Mouse (Mus musculus) MEL (cell line): ENCODE results near the gene Gdf1. TPM values are rescaled to one million over a fixed set of nuclear protein-coding genes. Genes with fewer than 3 reads are reported as not detected.

Source experiments
- DNase-seq: peaks from one replicate; pipeline ENCODE4 v3.0.0; 2011; ENCODE audit warnings: low read depth, low spot score
- H3K27ac ChIP-seq: 2 replicates; pipeline ENCODE4 v1.5.1; 2012; ENCODE audit warnings: low read depth, mild to moderate bottlenecking, control low read depth, low read length, moderate library complexity; ENCODE audit not compliant: control insufficient read depth
- H3K27me3 ChIP-seq, 2 experiments: fragments of 150-350 bp in 1 of 2; sonication (generic) in 1 of 2; 2 replicates each; pipeline ENCODE4 v1.6.1; 2012; ENCODE audit warnings: low read length in 2 of 2, mild to moderate bottlenecking in 2 of 2, improper control_type of control experiment in 1 of 2, moderate library complexity in 1 of 2; ENCODE audit not compliant: insufficient read depth in 2 of 2, control insufficient read depth in 1 of 2
- H3K36me3 ChIP-seq, 2 experiments: 2 replicates each; pipeline ENCODE4 v1.6.1; 2012 to 2014; ENCODE audit warnings: low read length in 2 of 2, improper control_type of control experiment in 1 of 2, inconsistent platforms in 1 of 2, mild to moderate bottlenecking in 1 of 2; ENCODE audit not compliant: insufficient read depth in 2 of 2, control insufficient read depth in 1 of 2
- H3K4me1 ChIP-seq, 2 experiments: fragments of 150-350 bp in 1 of 2; sonication (generic) in 1 of 2; 2 replicates each; pipeline ENCODE4 v1.6.1; 2012; ENCODE audit warnings: low read length in 2 of 2, improper control_type of control experiment in 1 of 2, mild to moderate bottlenecking in 1 of 2; ENCODE audit not compliant: insufficient read depth in 2 of 2, control insufficient read depth in 1 of 2
- H3K4me3 ChIP-seq, 2 experiments: fragments of 150-350 bp in 1 of 2; sonication (generic) in 1 of 2; 2 replicates each; pipeline ENCODE4 v1.5.1; 2012; ENCODE audit warnings: low read depth in 2 of 2, low read length in 2 of 2, mild to moderate bottlenecking in 2 of 2, moderate library complexity in 2 of 2, control low read depth in 1 of 2, improper control_type of control experiment in 1 of 2; ENCODE audit not compliant: control insufficient read depth in 1 of 2, insufficient read depth in 1 of 2
- H3K79me2 ChIP-seq: 2 replicates; pipeline ENCODE4 v1.6.1; 2012; ENCODE audit warnings: mild to moderate bottlenecking, low read length, moderate library complexity; ENCODE audit not compliant: control insufficient read depth, poor library complexity, insufficient read depth
- H3K9ac ChIP-seq: 2 replicates; pipeline ENCODE4 v1.6.1; 2012; ENCODE audit warnings: low read depth, mild to moderate bottlenecking, control low read depth, low read length, moderate library complexity; ENCODE audit not compliant: control insufficient read depth, poor library complexity, severe bottlenecking
- H3K9me3 ChIP-seq: fragments of 150-350 bp; sonication (generic); replicated peaks from 2 replicates; pipeline ENCODE4 v1.6.1; 2012; ENCODE audit warnings: mild to moderate bottlenecking, low read length, improper control_type of control experiment, moderate library complexity; ENCODE audit not compliant: insufficient read depth
- BHLHE40 ChIP-seq: IDR thresholded peaks from 2 replicates; pipeline ENCODE4 v1.6.1; 2012; ENCODE audit warnings: low read depth, mild to moderate bottlenecking, inconsistent platforms, low read length, improper control_type of control experiment, borderline replicate concordance
- CHD2 ChIP-seq: IDR thresholded peaks from 2 replicates; pipeline ENCODE4 v1.6.1; 2011; ENCODE audit warnings: low read length, improper control_type of control experiment
- ETS1 ChIP-seq: IDR thresholded peaks from 2 replicates; pipeline ENCODE4 v1.6.1; 2012; ENCODE audit warnings: low read depth, mild to moderate bottlenecking, inconsistent platforms, low read length, improper control_type of control experiment, moderate library complexity
- GABPA ChIP-seq: IDR thresholded peaks from 2 replicates; pipeline ENCODE4 v1.6.1; 2012; ENCODE audit warnings: low read depth, mild to moderate bottlenecking, inconsistent platforms, low read length, improper control_type of control experiment, moderate library complexity
- JUND ChIP-seq: IDR thresholded peaks from 2 replicates; pipeline ENCODE4 v1.6.1; 2011; ENCODE audit warnings: low read depth, mild to moderate bottlenecking, improper control_type of control experiment, low read length
- KAT2A ChIP-seq: conservative IDR thresholded peaks from 2 replicates; pipeline ENCODE4 v1.6.1; 2012; ENCODE audit warnings: low read depth, low read length, improper control_type of control experiment, inconsistent platforms
- MAFK ChIP-seq: IDR thresholded peaks from 2 replicates; pipeline ENCODE4 v1.6.1; 2011; ENCODE audit warnings: low read depth, mild to moderate bottlenecking, low read length, improper control_type of control experiment, borderline replicate concordance
- MAX ChIP-seq: IDR thresholded peaks from 2 replicates; pipeline ENCODE4 v1.6.1; 2011; ENCODE audit warnings: low read length, improper control_type of control experiment
- MXI1 ChIP-seq: IDR thresholded peaks from 2 replicates; pipeline ENCODE4 v1.6.1; 2011; ENCODE audit warnings: mild to moderate bottlenecking, low read depth, low read length, improper control_type of control experiment
- MYC ChIP-seq: IDR thresholded peaks from 2 replicates; pipeline ENCODE4 v1.6.1; 2011; ENCODE audit warnings: low read depth, mild to moderate bottlenecking, low read length, improper control_type of control experiment, moderate library complexity
- NRF1 ChIP-seq: IDR thresholded peaks from 2 replicates; pipeline ENCODE4 v1.6.1; 2014; ENCODE audit warnings: low read depth, mild to moderate bottlenecking, inconsistent platforms, low read length, improper control_type of control experiment, moderate library complexity; ENCODE audit not compliant: poor library complexity, insufficient read depth, severe bottlenecking
- POLR2A ChIP-seq, 2 experiments: IDR thresholded peaks; 2 replicates each; pipeline ENCODE4 v1.6.1; 2011 to 2012; ENCODE audit warnings: low read length in 2 of 2, mild to moderate bottlenecking in 2 of 2, control low read depth in 1 of 2, improper control_type of control experiment in 1 of 2, low read depth in 1 of 2, moderate library complexity in 1 of 2; ENCODE audit not compliant: control insufficient read depth in 1 of 2, insufficient read depth in 1 of 2, poor library complexity in 1 of 2
- POLR2AphosphoS5 ChIP-seq: IDR thresholded peaks from 2 replicates; pipeline ENCODE4 v1.6.1; 2012; ENCODE audit warnings: low read depth, borderline replicate concordance, mild to moderate bottlenecking, inconsistent platforms, low read length, moderate library complexity, mixed read lengths
- RAD21 ChIP-seq: IDR thresholded peaks from 2 replicates; pipeline ENCODE4 v1.6.1; 2011; ENCODE audit warnings: mild to moderate bottlenecking, low read depth, low read length, improper control_type of control experiment
- TCF12 ChIP-seq: IDR thresholded peaks from 2 replicates; pipeline ENCODE4 v1.6.1; 2014; ENCODE audit warnings: low read depth, mild to moderate bottlenecking, inconsistent platforms, low read length, improper control_type of control experiment, moderate library complexity
- USF2 ChIP-seq, 2 experiments: IDR thresholded peaks; 2 replicates each; pipeline ENCODE4 v1.6.1; 2011 to 2012; ENCODE audit warnings: improper control_type of control experiment in 2 of 2, low read length in 2 of 2, borderline replicate concordance in 1 of 2, inconsistent platforms in 1 of 2, low read depth in 1 of 2, mild to moderate bottlenecking in 1 of 2; ENCODE audit not compliant: insufficient read depth in 1 of 2
- polyA plus RNA-seq, 2 experiments: library from polyadenylated mRNA; stranded (reverse) in 1 of 2; unstranded in 1 of 2; fragments of >175 nt in 1 of 2; fragments of >200 nt in 1 of 2; gene quantifications; 2 replicates each; pipeline versions ENCODE4 v1.2.1 to v1.2.4; 2012; ENCODE audit warnings: low replicate concordance in 2 of 2, low read depth in 1 of 2; ENCODE audit not compliant: insufficient read length in 2 of 2, insufficient read depth in 1 of 2, missing spikeins in 1 of 2
- total RNA-seq: library from RNA; depleted of rRNA; stranded (reverse); fragments of 300-350 nt; gene quantifications from 2 replicates; pipeline ENCODE4 v1.2.3, GENCODE M21; 2012

The Gdf1 gene
- total and polyA plus RNA-seq, 3 experiments: 1.9 to 2.6 TPM; not detected in 1

DNA sequence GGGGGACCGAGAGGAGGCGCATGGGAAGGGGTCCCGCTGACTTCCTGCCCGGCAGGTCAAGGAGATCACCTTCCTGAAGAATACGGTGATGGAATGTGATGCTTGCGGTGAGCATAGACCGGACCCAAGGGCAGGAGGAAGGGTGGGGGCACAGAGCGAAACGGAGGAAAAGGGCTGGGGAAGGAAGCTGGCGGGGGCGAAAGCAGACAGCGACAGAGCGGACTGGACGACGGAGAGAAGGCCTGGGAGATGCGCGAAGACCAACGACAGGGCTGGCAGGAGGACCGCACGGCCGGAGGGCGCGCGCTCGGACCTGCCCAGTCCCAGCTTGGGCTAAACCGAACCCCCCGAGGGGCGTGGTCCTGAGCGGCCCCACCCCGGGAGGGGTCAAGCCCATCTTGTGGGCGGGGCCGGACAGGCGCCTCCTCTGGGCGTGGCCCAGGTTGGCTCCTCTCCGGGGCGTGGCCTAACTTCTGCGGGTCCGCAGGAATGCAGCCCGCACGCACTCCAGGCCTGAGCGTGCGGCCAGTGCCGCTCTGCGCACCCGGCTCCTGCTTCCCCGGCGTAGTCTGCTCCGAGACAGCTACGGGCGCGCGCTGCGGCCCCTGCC lies 44.8 kb downstream of the Gdf1 start:
- Histone ChIP-seq H3K36me3 (no peaks in the 10 kb centered on the region), H3K27ac (no peak overlapping the region), H3K9ac (peak overlapping the region; percentile 56), H3K9me3 (no peaks in the 10 kb centered on the region), H3K27me3 (no peaks in the 10 kb centered on the region), H3K79me2 (no peaks in the 10 kb centered on the region), H3K4me3 (peak overlapping the region; percentile 73 to 83), H3K4me1 (peaks cover 0 to 8% of the 10 kb centered on the region in 2 experiments; a peak in 2 of 4 replicates)
- TF ChIP-seq BHLHE40: no peak
- no peak for TF ChIP-seq GABPA
- no peak for TF ChIP-seq NRF1
- peak in 1 of 2 experiments; percentile 33; a peak in 1 of 4 replicates for TF ChIP-seq POLR2A (IDR thresholded peaks at IDR 0.05; ENCODE audit: control insufficient read depth in 1 of 2, insufficient read depth in 1 of 2, low read depth in 1 of 2, low read length in 2 of 2, poor library complexity in 1 of 2)
- TF ChIP-seq TCF12: no peak
- TF ChIP-seq MXI1: 0 out of 2 replicates have a peak, but pooled peaks have one; percentile 19
- no peak for TF ChIP-seq MAX
- no peak for TF ChIP-seq MAFK
- TF ChIP-seq MYC: no peak
- peak; percentile 82 for DNase-seq

DNA sequence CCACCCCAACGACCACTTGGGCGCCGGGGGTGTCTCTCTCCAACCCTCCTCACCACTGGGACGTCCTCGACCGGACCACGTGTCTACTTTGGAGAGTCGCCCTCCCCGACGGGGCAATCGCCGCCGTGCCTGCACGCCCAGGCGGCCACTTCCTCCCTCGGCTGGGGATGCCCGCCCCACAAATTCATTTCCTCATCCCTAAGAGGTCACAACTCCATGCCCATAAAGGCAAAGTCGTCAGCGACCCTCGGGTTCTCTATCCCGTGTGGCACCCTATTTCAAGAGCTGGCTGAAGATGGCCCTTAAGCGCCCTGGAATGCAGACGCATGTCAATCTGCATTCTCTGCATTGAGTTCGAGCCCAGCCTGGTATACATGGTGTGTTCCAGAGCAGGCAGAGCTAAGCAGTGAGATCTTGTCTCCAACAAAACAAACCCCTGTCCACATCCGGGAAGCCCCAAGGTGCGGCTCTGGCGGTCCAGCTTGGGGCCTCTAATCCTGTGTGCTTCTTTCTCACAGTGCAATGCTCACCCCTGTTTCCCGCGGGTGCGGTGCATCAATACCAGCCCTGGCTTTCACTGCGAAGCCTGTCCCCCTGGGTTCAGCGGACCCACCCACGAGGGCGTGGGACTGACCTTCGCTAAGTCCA lies 45.7 kb downstream of the Gdf1 start:
- no peaks in the 10 kb centered on the region for H3K9me3 ChIP-seq
- no peak overlapping the region for H3K4me3 ChIP-seq
- H3K36me3 ChIP-seq: no peaks in the 10 kb centered on the region
- H3K9ac ChIP-seq: no peak overlapping the region
- H3K27me3 ChIP-seq: no peaks in the 10 kb centered on the region
- no peak overlapping the region for H3K27ac ChIP-seq
- DNase-seq: no peak
- peaks cover 0 to 8% of the 10 kb centered on the region in 2 experiments; a peak in 2 of 4 replicates for H3K4me1 ChIP-seq
- H3K79me2 ChIP-seq: no peaks in the 10 kb centered on the region
- TF ChIP-seq GABPA (no peak), MAFK (no peak), ETS1 (no peak), MYC (no peak), RAD21 (no peak), USF2 (IDR thresholded peaks at IDR 0.05; ENCODE audit: borderline replicate concordance in 1 of 2, insufficient read depth in 1 of 2, low read depth in 1 of 2, low read length in 2 of 2) (no peak), KAT2A (no peak), POLR2AphosphoS5 (no peak), JUND (no peak), CHD2 (no peak)
